Mouse (Mus musculus) liver, adult 2 months (tissue): Measurements from ENCODE around the gene Iqgap2. TPM values are rescaled to one million over a fixed set of nuclear protein-coding genes. Genes with fewer than 3 reads are reported as not detected.

ENCODE experiments used
- DNase-seq: peaks from one replicate; pipeline ENCODE4 v3.0.0-alpha.2; 2011; ENCODE audit warnings: low read depth, low spot score; ENCODE audit errors: extremely low read depth
- H3K27ac ChIP-seq: fragments of 200-500 bp; replicated peaks from 2 replicates; pipeline ENCODE4 v1.5.1; 2012; ENCODE audit warnings: low read depth, mild to moderate bottlenecking, control low read depth, inconsistent platforms, low read length; ENCODE audit not compliant: insufficient read depth
- H3K27me3 ChIP-seq: fragments of 200-500 bp; 2 replicates; pipeline ENCODE4 v1.6.1; 2012; ENCODE audit warnings: mild to moderate bottlenecking, moderate library complexity, low read length, inconsistent platforms; ENCODE audit not compliant: control insufficient read depth, insufficient read depth
- H3K36me3 ChIP-seq: fragments of 200-500 bp; 2 replicates; pipeline ENCODE4 v1.6.1; 2012; ENCODE audit warnings: low read length, inconsistent platforms; ENCODE audit not compliant: control insufficient read depth, insufficient read depth
- H3K4me1 ChIP-seq: fragments of 200-500 bp; 2 replicates; pipeline ENCODE4 v1.6.1; 2011; ENCODE audit warnings: low read length; ENCODE audit not compliant: control insufficient read depth, insufficient read depth
- H3K4me3 ChIP-seq: fragments of 200-500 bp; 2 replicates; pipeline ENCODE4 v1.5.1; 2011; ENCODE audit warnings: low read depth, mild to moderate bottlenecking, control low read depth, low read length, moderate library complexity; ENCODE audit not compliant: insufficient read depth
- H3K79me2 ChIP-seq: fragments of 200-500 bp; 2 replicates; pipeline ENCODE4 v1.6.1; 2012; ENCODE audit warnings: inconsistent platforms, mild to moderate bottlenecking, low read length, moderate library complexity; ENCODE audit not compliant: control insufficient read depth, insufficient read depth
- H3K9ac ChIP-seq: fragments of 200-500 bp; 2 replicates; pipeline ENCODE4 v1.6.1; 2012; ENCODE audit warnings: low read depth, mild to moderate bottlenecking, control low read depth, inconsistent platforms, low read length
- CTCF ChIP-seq: fragments of 200-500 bp; IDR thresholded peaks from 2 replicates; pipeline ENCODE4 v1.5.1; 2011; ENCODE audit warnings: low read depth, low read length, control low read depth
- POLR2A ChIP-seq: fragments of 200-500 bp; IDR thresholded peaks from 2 replicates; pipeline ENCODE4 v1.6.1; 2011; ENCODE audit warnings: low read length, control low read depth; ENCODE audit not compliant: insufficient read depth; ENCODE audit errors: extremely low read depth
- WGBS: fragments of 180-500 bp; shearing (Covaris S2); methylation state at CpG from one replicate; pipeline ENCODE4 v1.1.7; 2018; 5-methylcytosine and 5-hydroxymethylcytosine counted together
- polyA plus RNA-seq: library from polyadenylated mRNA; depleted of rRNA; stranded (reverse); fragments of >200 nt; gene quantifications from 2 replicates; pipeline ENCODE4 v1.2.3, GENCODE M21; 2012
- total RNA-seq: library from RNA; depleted of rRNA; stranded (reverse); fragments of >200 nt; gene quantifications from 2 replicates; pipeline ENCODE4 v1.2.3, GENCODE M21; 2014

The Iqgap2 gene
- total and polyA plus RNA-seq, 2 experiments = 21.4 to 189 TPM

- no peak overlapping the region for H3K4me3 ChIP-seq
- peak overlapping the region; percentile 51 for H3K27ac ChIP-seq
- peak overlapping the region; percentile 47; the same call in 1 of the 2 replicates for H3K9ac ChIP-seq
- WGBS = 57% methylated on average over 8 of the region's 8 CpGs
- TF ChIP-seq POLR2A = no peak
- no peak for TF ChIP-seq CTCF
- peaks cover 50% of the 10 kb centered on the region for H3K79me2 ChIP-seq
- H3K36me3 ChIP-seq = no peaks in the 10 kb centered on the region
- DNase-seq = no peak
- H3K27me3 ChIP-seq = no peaks in the 10 kb centered on the region
- H3K4me1 ChIP-seq = peaks cover 65% of the 10 kb centered on the region
These were observed 112.5 kb downstream of the Iqgap2 start for GRCm38 (mm10) chr13:95779261-95779660.

- Histone ChIP-seq H3K4me3 (no peak overlapping the region), H3K36me3 (no peaks in the 10 kb centered on the region), H3K79me2 (peaks cover 55% of the 10 kb centered on the region), H3K27ac (peak overlapping the region; percentile 51), H3K27me3 (no peaks in the 10 kb centered on the region), H3K4me1 (peaks cover 61% of the 10 kb centered on the region), H3K9ac (no peak overlapping the region)
- no peak for TF ChIP-seq POLR2A
- TF ChIP-seq CTCF = no peak
- DNase-seq = peak; percentile 66
- 40% methylated on average over 9 of the region's 9 CpGs for WGBS
These were observed 113.0 kb downstream of the Iqgap2 start for GRCm38 (mm10) chr13:95778761-95779161.

- H3K79me2 ChIP-seq = peaks cover 62% of the 10 kb centered on the region
- no peak overlapping the region for H3K4me3 ChIP-seq
- H3K36me3 ChIP-seq = no peaks in the 10 kb centered on the region
- TF ChIP-seq CTCF (no peak), POLR2A (no peak)
- peak overlapping the region; percentile 69 for H3K27ac ChIP-seq
- H3K27me3 ChIP-seq = no peaks in the 10 kb centered on the region
- peak; percentile 86 for DNase-seq
- H3K9ac ChIP-seq = no peak overlapping the region
- peaks cover 55% of the 10 kb centered on the region for H3K4me1 ChIP-seq
- WGBS = 69% methylated on average over 5 of the region's 5 CpGs
These were observed 113.9 kb downstream of the Iqgap2 start for GRCm38 (mm10) chr13:95777651-95778391.

- H3K4me1 ChIP-seq = peaks cover 52% of the 10 kb centered on the region
- no peaks in the 10 kb centered on the region for H3K36me3 ChIP-seq
- TF ChIP-seq POLR2A = no peak
- peak; percentile 85 for TF ChIP-seq CTCF
- no peak overlapping the region for H3K4me3 ChIP-seq
- H3K27me3 ChIP-seq = no peaks in the 10 kb centered on the region
- peak overlapping the region; percentile 69 for H3K27ac ChIP-seq
- peaks cover 61% of the 10 kb centered on the region for H3K79me2 ChIP-seq
- WGBS = 2% methylated on average over 2 of the region's 2 CpGs
- DNase-seq = peak; percentile 92
- no peak overlapping the region for H3K9ac ChIP-seq
These were observed 114.5 kb downstream of the Iqgap2 start for GRCm38 (mm10) chr13:95777237-95777636.

- WGBS = 42% methylated on average over 11 of the region's 11 CpGs
- Histone ChIP-seq H3K4me1 (peaks cover 33% of the 10 kb centered on the region), H3K27ac (no peak overlapping the region), H3K27me3 (no peaks in the 10 kb centered on the region), H3K79me2 (peaks cover 47% of the 10 kb centered on the region), H3K36me3 (no peaks in the 10 kb centered on the region), H3K4me3 (no peak overlapping the region), H3K9ac (no peak overlapping the region)
- DNase-seq = no peak
- TF ChIP-seq POLR2A = no peak
- TF ChIP-seq CTCF = no peak
These were observed 116.6 kb downstream of the Iqgap2 start for GRCm38 (mm10) chr13:95774966-95775696.

- no peak for DNase-seq
- TF ChIP-seq CTCF (no peak), POLR2A (no peak)
- peaks cover 14% of the 10 kb centered on the region for H3K36me3 ChIP-seq
- no peak overlapping the region for H3K9ac ChIP-seq
- H3K4me3 ChIP-seq = no peak overlapping the region
- H3K27ac ChIP-seq = no peak overlapping the region
- 0 out of 2 replicates have a peak, but pooled peaks cover 3% of the 10 kb centered on the region for H3K4me1 ChIP-seq
- peaks cover 17% of the 10 kb centered on the region for H3K79me2 ChIP-seq
- H3K27me3 ChIP-seq = no peaks in the 10 kb centered on the region
- 58% methylated on average over 9 of the region's 9 CpGs for WGBS
These were observed 126.7 kb downstream of the Iqgap2 start for GRCm38 (mm10) chr13:95765017-95765416.
